Mouse (Mus musculus): ENCODE results near the gene Zic1. TPM values are rescaled to one million over a fixed set of nuclear protein-coding genes. Genes with fewer than 3 reads are reported as not detected.

Zic1 gene
- 1 to 10 TPM; 2.3 to 4.0 TPM for total RNA-seq (2021)
- long read RNA-seq, experiment 1, partial matches to known transcripts: 0 of 1 reads
- long read RNA-seq, experiment 1, other reads (novel, unspliced or antisense): 1 of 1 reads
- long read RNA-seq, experiment 2: 0 reads

DNA sequence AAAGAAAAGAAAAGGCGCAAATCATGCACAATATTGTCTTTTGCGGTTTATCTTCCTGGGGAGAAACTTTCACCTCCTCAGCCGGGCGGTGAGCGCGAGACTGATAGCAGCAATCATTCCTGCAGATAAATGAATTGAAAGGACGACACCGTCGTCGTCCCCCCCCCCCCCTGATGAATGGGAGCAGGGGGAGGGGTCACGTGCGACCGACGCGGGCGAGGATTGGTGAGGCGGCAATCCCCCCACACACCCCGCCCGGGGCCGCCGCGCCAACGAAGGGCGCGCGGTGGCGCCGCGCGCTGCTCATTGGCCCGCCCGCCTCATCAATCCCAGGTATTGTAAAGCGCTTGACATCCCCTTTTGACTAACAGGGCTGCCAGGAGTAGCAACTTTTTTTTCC is at the start of gene Zic1:
Zic1 (minus strand) TSS at position 147 of the 400 bp plus-strand sequence.
- DNase-seq: no peak

DNA sequence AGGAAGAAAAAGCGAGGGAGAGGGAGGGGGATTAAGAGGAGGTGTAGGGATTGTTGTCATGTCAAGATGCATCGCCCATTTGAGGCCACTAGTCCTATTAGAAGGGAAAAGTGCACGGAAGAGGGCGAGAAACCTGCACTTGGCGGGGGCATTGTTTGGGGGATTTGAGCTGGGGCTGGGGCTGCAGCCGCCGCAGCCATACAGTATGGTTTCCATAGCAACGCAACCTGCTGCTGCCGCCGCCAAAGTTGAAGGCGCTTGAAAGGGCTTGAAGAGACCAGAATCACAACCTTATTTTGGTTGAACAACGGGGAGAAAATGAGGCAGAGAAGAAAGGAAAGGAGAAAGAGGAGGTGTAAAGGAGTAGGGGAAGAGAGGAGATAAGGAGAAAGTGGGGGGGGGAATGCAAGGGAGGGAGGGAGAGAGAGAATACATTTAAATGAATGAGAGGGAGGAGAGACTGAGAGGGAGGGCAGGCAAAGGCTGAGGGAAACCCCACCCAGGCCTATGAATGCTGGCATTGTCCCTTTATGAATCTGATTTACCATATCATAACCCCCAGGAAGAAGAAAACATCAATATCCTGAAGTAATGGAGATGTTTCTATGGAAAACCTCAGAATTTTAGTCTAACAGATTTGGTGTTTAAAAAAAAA is 48.5 kb upstream of the Zic1 start:
- DNase-seq: no peak

DNA sequence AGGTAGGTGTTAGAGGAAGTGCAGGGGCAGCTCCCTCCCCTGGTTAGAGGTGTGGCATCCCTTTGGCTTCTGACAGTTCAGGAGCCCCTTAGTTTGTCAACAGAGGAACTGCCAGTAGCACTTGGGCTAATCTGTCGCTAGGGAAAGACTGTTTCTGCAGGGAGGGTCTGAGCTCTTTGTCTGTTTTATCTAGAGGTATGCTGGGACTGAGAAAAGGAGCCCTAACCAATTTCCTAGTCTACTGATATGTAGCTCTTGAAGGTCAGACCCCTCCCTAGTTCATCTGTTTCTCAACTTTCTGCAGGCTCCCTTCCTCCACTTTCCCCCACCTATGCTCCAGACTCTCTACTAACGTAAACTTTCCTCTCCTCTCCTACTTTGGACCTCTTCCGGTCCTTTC is 44.2 kb upstream of the Zic1 start:
- no peak for DNase-seq

DNA sequence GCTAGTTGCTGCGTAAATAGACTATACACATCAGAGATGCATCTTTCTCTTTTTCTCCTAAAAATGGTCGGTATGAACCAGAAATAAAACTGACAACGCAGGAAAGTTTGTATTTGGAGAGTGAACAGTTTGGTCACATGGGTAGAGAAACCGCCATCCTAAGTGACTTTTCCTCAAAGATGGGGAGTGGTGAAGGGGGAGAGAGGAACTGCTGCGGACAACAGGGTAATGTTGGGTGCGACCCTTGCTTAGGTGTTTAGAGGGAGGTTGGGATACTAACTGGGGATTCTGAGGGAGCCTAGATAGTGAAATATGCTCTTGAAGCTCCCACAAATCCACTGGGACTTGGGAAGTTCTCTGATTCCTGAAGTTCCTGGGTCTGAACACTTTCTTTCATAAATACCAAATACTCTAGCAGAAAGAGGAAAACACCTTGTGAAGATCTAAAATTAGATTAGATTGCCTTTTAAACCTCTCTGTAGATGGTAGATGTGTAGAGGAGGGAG is 40.7 kb upstream of the Zic1 start:
- DNase-seq: no peak

DNA sequence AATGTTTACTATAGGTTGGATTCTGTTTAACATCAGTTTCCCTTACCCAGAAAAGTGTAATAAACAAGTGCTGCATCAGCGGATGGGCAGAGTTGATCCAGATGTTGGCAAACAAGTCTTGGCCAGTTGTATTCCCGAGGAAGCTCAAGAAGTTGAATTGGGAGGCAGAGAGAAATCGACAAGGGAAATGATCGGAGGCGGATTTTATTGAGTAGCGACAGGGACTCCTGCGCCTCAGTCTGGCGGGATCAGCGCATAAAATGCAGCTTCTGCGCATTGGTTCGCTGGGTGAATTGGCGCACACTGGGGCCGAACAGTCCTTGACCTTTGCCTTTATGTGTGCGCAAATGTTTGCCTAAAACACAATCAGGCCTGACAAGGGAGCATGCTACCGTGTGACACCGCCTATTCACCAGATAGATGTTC is 40.2 kb upstream of the Zic1 start:
- no peak for DNase-seq

DNA sequence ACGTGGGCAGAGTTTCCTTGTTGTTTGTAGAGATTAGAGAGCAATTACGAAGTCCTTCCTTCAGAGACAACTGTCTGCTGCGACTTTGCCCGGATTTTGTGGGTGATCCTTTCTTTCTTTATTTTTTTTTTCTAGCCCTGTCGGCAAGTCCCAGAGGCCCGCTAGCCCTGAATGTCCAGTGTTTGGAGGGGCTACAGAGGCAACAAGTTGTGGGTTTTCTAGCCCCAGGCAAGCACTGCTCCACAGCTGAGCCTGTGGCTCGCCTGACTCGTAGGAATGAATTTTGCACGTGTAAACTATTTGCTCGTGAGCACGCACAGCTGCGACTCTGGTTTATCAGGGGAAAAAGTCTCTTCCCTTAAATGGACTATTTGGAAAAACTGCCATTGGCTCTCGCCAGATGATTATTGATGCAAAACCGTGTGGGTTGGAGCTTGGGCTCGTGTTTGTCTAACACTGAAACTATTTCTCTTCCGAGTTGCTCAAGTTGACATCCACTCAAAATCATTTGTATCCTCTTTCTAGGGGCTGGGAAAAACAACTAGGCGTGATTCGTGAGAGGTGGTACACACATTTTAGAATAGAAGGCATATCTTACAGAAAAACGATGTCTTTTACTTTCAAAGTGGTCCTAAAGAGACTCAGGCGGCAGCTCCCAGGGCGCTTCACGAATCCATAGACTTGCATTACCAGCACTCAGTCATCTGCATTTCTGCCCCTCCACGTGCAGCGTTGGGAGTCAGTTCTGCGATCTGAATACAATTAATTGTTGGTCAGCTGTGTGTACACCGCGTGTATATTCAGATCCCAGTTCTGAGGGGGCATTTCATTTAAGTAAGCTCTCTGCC is 39.5 kb upstream of the Zic1 start:
- no peak for DNase-seq

DNA sequence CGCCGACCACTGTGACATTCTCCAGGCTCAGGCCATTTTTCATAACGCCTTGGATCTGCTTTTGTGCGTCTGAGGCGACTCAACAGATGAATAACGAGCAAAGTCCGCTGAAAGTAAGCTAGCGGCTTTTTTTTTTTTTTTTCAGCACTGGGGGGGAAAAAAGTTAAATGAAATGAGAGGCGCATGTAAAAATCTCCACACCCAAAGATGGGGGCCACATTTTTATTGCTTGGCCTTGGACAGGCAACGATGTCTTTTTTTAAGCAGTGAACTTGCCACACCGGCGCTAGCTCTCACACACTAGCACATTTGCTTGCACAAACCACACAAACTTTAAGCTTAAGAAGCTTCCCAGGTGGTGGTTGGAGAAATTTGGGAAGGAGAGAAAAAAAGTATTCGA is 38.6 kb upstream of the Zic1 start:
- no peak for DNase-seq

DNA sequence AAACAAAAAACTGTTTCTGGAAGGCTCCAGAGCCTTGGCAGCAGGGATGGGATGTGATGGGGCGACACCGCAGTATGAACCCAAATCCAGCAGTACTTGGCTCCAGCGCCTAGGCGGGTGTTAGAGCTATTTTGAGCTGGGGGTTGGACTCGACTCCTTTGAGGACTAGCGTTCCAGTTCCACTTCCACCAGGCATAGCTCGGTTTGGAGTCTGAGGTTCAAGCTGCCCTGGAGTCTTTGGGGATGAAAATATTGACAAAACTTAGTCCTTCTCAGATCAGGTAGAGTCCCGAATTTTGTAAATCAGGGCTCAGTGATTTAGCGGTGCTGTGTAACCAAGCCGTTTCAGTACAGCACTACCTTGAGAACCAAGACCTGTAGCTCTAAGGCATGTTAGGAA is 35.9 kb upstream of the Zic1 start:
- no peak for DNase-seq

DNA sequence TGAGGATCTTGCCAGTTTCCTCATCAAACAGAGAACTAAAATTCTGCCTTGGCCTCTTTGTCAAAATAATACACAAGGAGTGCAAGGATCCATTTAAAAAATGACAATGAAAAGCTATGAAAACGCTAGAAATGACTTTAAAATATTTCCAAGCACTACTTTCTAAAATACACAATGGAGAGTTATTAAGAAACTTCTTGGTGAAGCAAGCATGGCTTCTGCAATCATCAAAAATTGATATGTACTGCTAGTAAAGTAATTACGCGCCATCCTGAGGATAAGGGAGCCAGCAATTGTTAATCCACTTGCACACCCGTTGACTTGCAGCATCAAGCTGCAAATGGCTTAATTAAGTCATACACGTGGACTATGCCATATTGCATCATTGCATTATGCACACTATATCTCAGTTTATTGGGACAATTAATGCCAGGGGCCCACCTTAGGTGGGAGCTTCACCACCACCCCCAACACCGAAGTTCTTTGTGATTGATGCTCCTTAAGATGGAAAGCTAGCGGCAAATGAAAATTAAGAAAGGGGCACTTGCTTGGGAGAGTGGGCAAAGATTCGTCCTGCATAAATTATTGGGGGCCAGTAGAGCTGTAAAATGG is 35.0 kb upstream of the Zic1 start:
- no peak for DNase-seq

DNA sequence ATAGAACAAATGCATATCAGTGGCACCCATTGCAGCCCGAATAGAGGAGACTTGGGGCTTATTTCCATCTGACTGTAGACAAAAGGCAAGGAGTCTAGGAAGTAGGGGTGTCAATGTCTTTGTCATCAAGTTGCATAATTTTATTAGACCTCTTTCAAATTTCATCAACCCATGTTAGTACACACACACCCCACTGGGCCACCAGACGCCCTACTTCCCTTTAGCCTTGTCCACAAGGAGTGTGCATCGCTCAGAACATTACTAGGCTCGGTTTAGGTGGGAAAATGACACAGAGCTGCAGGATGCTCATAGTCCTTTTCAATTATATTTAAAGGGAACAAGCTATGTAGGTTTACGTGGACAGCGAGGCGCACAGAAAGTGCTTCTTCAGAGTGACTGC is 34.4 kb upstream of the Zic1 start:
- DNase-seq: no peak

DNA sequence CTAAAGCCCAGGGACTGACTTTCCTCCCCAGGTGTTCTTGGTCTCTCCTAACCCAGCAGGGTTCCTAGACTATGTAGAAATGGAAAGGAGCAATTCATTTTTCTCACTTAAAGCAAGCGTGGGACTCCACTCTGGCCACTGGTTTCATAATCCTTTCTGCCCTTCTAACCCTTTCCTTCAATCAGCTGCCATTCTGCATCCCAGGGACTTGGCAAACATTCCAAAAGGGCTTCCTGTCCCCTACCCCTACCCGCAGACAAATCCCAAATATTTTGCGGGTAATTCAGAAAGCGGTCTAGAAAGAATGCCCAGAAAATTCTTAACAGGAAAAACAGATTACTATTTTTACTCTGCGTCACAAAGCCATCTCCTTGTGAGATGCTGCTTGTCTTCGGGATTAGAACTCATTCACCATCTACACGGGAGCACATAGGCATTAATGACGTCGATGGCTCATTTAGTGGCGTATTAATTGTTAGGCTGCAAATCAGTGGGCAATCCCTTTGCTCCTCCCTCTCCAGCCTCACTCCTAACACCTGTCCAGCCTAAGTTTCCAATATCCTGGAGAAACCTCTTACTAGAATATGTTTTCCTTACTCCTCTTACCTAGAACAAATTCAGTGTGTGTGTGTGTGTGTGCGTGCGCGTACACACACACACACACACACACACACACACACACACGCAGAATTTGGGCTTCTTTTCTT is 29.6 kb upstream of the Zic1 start:
- DNase-seq: no peak

DNA sequence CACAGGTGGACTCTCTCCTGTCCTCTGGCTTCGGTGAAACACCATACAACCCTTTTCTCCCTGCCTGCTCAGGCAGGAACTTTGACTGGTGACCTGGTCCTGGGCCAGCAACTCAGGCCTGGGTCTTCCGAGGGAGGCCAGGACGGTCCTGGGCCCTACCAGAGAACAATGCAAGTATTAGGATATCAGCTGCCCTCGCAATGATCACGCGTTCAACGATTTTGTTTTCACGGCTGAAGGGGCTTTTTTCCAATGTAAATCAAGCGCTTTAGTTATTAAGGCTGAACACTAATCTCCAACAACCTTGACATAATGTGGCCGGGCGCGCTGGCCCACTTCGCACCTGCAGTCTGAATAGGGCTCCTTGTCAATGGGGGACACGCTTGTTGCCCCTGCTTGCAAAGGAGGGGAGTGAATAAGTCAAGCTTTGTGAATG is 28.6 kb upstream of the Zic1 start:
- DNase-seq: no peak

DNA sequence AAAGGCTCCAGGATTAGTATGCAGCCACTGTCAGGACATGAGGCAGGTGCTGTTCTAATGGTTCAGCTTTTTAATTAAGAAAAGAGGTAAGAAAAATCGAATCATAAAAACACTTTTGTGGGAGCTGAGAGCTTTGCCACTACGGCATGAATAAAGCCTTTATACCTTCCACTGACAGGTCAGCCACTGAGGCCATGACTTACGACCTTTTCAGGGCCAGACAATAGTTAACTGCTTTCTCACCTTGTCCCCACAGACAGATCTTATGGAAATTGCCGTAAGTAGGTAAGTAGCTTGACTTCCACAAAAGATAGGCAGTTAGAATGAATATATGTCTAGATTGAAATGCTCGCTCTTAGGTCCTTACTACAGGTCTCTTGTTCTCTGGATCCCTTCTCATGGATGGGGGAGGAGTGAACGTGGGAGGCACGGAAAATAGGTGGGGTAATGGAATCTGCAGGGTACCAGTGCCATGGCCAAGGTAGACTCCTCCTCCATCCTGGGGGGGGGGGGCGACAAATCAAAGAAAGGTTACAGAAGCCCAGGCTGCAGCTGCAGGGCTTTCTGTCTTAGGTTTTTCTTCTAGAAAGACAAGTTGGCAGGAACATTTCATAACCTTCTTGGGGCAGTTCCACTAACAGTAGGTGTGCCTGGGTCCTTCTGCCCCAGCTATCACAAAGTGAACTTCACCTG is 27.9 kb upstream of the Zic1 start:
- no peak for DNase-seq

DNA sequence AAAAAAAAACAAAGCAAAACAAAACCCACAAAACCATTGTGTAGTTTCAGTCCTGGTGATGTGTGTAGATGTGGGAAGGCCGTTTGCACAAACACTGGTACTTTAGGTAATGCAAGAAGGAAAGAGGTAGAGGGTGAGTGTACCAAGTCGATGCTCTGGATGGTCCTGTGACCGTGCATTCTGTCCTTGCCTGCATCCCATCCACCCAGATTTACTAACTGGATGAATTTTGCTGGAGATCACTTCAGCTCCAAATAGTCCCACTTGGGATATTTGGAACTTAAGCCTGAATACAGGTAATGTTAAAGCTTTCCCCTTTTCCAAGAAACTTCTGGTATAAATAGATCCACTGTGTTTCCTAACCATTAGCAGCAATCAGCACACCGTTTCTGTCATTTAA is 22.6 kb upstream of the Zic1 start:
- no peak for DNase-seq

DNA sequence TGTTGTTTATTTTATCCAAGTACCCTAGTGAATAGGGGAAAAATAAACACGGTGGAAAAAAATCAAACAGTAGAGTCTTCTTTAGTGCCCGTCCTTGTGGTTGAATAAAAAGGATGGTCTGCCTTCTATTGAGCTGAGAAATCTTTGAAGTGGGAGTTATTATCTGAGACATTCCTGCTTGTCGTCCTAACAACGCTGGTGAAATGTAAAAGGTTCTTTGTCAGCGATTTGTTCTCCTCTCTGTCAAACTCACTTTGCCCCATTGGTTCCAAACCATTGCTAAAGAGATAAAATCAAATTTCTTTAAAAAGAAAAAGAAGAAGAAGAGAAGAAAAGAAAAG is 22.1 kb upstream of the Zic1 start:
- DNase-seq: no peak

DNA sequence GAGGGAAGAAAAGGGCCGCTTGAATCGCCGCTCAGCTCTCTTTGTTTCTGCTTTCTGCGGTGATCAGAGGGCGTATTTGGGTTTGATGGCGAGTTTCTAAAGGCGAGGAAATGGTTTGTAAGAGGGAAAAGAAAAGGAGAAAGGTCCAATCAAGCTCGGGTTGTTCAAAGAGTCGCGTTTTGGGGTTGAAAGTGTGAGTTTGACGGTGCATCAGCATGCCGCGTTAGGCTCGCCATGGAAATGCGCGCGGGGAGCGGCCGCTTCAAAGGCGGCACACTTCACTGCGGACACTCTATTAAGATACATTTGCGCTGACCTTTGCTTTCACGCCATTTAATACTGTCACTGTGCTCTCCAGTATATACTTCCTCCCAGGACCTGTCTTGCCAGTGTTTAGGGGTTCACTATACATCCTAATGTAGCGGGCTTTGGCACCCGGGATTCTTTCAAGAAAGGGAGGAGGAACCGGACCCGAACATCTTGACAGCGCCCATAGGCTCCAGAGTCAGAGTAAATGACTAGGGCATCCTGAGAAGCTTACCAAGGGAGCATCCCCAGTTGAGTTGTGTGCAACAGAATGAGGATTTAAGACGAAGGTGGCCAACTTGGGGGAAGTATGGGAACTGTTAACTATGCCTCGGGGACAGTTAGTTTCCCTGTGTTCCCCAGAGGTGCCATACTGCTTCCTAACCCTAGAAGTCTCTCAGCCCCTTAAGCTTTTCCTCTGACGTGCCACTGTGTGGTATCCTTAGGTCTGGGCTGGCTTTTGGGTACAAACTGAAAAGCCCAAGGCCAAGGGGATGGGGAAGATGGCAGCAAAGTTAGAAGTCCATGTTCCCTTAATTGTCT is 21.5 kb upstream of the Zic1 start:
- DNase-seq: no peak

DNA sequence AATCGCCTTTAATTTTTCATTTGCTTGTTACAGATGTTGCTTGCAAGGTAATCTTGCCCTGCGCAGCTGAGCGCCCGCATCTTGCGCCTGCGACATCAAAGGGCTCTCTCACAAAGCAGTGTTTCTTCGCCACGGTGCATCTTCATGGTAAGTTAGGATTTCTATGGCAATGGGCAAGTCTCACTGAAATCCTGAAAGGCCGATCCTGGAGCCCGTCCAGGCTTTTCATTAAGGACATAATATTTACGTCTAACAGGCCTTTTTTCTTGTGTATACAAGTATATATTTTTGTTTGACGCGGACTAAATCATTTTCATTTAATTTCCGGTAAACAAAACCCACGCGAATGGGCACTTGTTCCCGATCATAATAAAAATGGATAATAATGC is 20.9 kb upstream of the Zic1 start:
- no peak for DNase-seq

DNA sequence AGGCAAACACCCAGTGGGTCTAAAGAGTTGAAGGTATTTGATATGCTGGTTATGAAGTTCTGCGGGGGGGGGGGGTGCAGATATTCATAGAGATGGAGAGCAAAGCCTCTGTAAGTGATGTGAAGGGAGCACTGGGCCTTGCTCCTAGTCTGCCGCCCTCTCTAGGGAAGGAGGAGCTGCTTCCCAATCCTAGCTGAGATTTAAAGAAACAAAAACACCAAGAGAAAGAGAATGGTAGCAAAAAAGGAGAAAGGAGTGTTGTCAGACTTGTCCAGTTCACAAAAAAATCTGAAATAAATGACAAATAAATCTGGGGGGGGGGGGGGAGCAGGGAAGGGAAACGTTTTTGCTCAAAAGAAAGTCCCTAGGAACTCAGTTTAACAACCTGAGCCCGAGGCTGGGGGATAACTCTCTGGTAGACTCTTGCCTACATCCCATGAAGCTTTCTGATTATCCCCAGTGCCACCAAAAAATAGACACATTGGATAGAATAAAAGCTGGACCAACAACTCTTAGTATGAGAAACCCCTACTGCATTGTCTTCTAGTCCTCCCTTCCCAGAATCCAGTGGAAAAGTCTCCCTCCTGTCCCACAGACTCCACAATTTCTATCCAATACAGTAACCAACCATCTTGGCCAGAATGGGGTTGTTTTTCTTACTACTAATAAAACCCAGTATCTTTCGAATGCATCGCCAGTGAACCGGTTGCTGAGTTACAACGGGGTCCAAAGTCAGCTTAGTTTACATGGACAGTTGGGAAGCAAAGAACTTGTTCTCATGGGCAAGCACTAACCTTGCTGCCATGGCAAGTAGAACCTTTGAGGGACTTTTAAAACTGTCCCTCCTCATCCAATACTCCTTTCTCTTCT is 20.2 kb upstream of the Zic1 start:
- no peak for DNase-seq

DNA sequence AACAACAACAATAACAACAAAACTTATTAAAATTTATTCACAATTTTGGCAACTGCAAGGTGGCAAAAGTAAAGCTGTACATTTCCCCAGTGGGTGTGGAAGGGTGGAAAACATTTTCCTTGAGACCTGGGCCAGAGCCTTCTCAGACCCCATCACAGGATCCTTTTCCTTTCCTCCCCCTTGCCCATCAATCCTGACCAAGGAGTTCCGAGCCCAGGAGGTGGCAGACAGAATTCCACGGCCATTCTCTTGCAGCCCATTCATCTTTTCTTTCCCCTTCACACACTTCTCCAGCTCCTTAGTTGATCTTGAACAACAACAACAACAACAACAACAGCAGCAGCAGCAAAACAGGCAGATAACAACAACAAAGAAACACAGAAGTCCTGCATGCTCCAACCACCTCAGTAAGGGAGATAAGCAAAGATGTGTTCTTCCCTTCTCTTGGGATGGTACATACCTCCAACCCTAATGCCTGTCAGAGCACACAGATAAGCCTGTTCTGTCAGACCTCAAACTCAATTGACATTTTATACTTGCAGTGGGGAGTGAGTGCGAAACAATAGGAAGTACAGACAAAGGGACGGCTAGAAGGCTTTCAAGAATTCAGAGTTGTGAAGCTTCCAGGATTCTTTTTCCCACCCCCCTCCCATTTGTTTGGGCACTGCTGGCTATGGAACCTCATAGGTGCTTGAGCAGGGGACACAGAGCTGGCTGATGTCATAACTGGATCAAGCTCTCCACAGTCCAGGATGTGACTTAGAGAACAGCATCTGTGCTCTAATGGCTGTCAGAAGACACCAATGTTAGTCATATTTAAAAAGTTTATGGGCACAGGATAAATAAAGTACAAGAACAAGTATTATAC is 19.3 kb upstream of the Zic1 start:
- no peak for DNase-seq

All from gastrocnemius, postnatal 10 days (tissue).